Mouse (Mus musculus) kidney, embryonic 16.5 days (tissue): ENCODE results near the gene Fli1. TPM values are rescaled to one million over a fixed set of nuclear protein-coding genes. Genes with fewer than 3 reads are reported as not detected.

Source experiments
- ATAC-seq: fragments of 200-750 bp; cut with Nextera tagmentation; 2 replicates; pipeline ENCODE4 v1.8.0; 2017; ENCODE audit warnings: moderate TSS enrichment; ENCODE audit not compliant: low FRiP score, low TSS enrichment
- H3K27ac ChIP-seq: fragments of 300-500 bp; sonication (generic); 2 replicates; pipeline ENCODE4 v1.5.1; 2014; ENCODE audit warnings: low read length
- H3K27me3 ChIP-seq: fragments of 300-500 bp; sonication (generic); 2 replicates; pipeline ENCODE4 v1.6.1; 2014; ENCODE audit warnings: low read length, control low read depth, mixed read lengths; ENCODE audit not compliant: insufficient read depth
- H3K36me3 ChIP-seq: fragments of 300-500 bp; sonication (generic); 2 replicates; pipeline ENCODE4 v1.6.1; 2014; ENCODE audit warnings: low read length, control low read depth, mixed read lengths; ENCODE audit not compliant: insufficient read depth
- H3K4me1 ChIP-seq: fragments of 300-500 bp; sonication (generic); 2 replicates; pipeline ENCODE4 v1.6.1; 2014; ENCODE audit warnings: low read length, control low read depth, mixed read lengths; ENCODE audit not compliant: insufficient read depth
- H3K4me2 ChIP-seq: fragments of 300-500 bp; sonication (generic); replicated peaks from 2 replicates; pipeline ENCODE4 v1.6.1; 2014; ENCODE audit warnings: low read depth, low read length
- H3K4me3 ChIP-seq: fragments of 300-500 bp; sonication (generic); 2 replicates; pipeline ENCODE4 v1.5.1; 2014; ENCODE audit warnings: mild to moderate bottlenecking, low read length
- H3K9ac ChIP-seq: fragments of 300-500 bp; sonication (generic); replicated peaks from 2 replicates; pipeline ENCODE4 v1.6.1; 2014; ENCODE audit warnings: low read length
- H3K9me3 ChIP-seq: fragments of 300-500 bp; sonication (generic); 2 replicates; pipeline ENCODE4 v1.6.1; 2016; ENCODE audit warnings: low read length, control low read depth
- WGBS: fragments of 180-500 bp; shearing (Covaris S2); extraction: QIAGEN DNeasy Blood & Tissue Kit; methylation state at CpG from one replicate; pipeline ENCODE4 v1.1.7; 2014; 5-methylcytosine and 5-hydroxymethylcytosine counted together
- polyA plus RNA-seq: library from polyadenylated mRNA; unstranded; fragments of >200 nt; fragmentation: Nextera tagmentation; extraction: Ambion mirVana; gene quantifications from 2 replicates; pipeline ENCODE4 v1.2.1, GENCODE M21; 2015

The Fli1 gene
- polyA plus RNA-seq, 1 experiment from 2014 or later, result 30.3 TPM

DNA sequence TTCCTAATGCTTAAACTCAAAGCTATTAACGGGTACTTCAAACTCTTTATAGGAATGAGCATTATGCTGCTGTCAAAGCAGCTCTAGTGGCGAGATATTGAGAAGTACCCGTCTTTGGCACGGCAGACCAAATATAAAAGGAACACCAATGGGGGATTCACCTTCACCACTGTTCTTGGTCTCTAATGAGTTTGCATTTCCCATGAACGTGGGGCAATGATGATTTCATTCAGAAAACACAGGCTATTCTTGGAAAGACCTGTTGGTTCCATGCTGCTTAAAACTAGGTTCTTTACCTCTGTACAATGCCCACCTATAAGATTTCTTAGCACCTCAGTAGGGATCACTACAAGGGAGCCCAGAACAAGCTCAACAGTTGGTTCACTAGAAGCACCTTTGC lies 62.2 kb downstream of the Fli1 start:
- Histone ChIP-seq H3K4me2 (no peak overlapping the region), H3K36me3 (no peaks in the 10 kb centered on the region), H3K4me1 (peaks cover 14% of the 10 kb centered on the region; the same call in 1 of the 2 replicates), H3K9ac (no peak overlapping the region), H3K4me3 (no peak overlapping the region), H3K27me3 (no peaks in the 10 kb centered on the region), H3K27ac (no peak overlapping the region), H3K9me3 (no peaks in the 10 kb centered on the region)
- no peak for ATAC-seq
- 89% methylated on average over 5 of the region's 5 CpGs for WGBS

DNA sequence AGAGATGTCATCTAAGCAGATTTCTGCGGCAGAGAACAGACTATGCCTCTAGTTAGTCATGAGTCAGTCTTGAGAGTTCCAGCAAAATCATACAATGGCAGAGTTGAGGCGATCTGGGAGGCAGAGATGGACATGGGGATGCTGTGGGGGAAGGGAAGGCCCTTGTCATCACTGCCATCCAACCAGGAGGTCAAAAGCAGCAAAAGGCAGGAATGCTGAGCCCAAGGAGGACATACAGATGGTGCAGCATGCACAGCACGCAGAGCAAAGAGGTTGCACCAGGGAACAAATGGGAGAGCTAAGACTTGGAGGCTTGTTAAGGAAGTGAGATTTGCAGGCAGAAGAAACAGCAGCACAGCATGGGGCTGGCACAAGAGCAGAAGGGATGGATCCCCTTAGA lies 63.9 kb downstream of the Fli1 start:
- Histone ChIP-seq H3K9me3 (no peaks in the 10 kb centered on the region), H3K27ac (0 out of 2 replicates have a peak overlapping the region, but pooled peaks have one; percentile 30), H3K9ac (no peak overlapping the region), H3K4me1 (peaks cover 14% of the 10 kb centered on the region; the same call in 1 of the 2 replicates), H3K27me3 (no peaks in the 10 kb centered on the region), H3K4me2 (no peak overlapping the region), H3K36me3 (peaks cover 3% of the 10 kb centered on the region; the same call in 1 of the 2 replicates), H3K4me3 (no peak overlapping the region)
- ATAC-seq, result no peak
- 60% methylated on average over 3 of the region's 3 CpGs for WGBS

DNA sequence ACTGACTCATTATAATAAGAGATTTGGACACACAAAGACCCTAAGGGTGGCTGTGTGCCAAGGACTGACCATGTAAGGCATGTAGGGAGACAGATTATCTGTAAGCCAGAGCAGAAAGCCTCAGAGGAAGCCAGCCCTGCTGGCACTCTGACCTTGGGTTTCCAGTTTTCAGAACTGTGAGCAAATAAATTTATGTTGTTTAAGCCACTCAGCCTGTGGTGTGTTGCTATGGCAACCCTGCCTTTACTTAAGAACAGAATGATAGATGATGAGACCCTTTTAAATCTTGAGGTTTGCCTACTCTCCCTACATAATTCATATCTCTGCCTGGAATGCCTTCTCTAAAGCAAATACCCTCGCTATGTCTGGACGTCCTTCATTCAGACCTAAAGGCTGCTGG lies 64.6 kb downstream of the Fli1 start:
- Histone ChIP-seq H3K27ac (no peak overlapping the region), H3K4me2 (no peak overlapping the region), H3K4me1 (peaks cover 14% of the 10 kb centered on the region; the same call in 1 of the 2 replicates), H3K36me3 (peaks cover 3% of the 10 kb centered on the region; the same call in 1 of the 2 replicates), H3K4me3 (no peak overlapping the region), H3K9ac (no peak overlapping the region), H3K27me3 (no peaks in the 10 kb centered on the region), H3K9me3 (no peaks in the 10 kb centered on the region)
- 39% methylated on average over 2 of the region's 2 CpGs for WGBS
- ATAC-seq, result no peak

DNA sequence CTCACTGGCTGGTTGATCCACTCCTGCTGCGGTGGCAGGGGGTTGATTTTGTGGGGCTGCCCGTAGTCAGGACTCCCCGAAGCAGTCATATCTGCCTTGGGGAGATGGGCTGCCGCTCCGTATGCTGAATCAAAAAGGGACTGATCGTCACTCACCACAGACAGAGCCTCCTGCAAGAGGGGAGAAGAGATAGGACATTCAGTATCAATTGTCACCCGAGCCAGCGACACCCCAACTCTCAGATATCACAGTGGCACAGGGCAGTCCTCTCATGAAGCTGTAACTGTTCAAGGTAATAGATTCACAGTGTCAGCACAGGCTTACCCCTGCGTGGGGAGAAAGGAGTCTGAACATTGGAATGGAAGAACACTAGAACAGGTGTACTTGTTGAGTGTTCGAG lies 66.1 kb downstream of the Fli1 start:
- H3K9ac ChIP-seq, result no peak overlapping the region
- ATAC-seq, result no peak
- 84% methylated on average over 10 of the region's 10 CpGs for WGBS
- H3K27me3 ChIP-seq, result no peaks in the 10 kb centered on the region
- H3K4me1 ChIP-seq, result peaks cover 14% of the 10 kb centered on the region; the same call in 1 of the 2 replicates
- H3K27ac ChIP-seq, result no peak overlapping the region
- no peak overlapping the region for H3K4me2 ChIP-seq
- no peaks in the 10 kb centered on the region for H3K9me3 ChIP-seq
- H3K36me3 ChIP-seq, result peaks cover 3% of the 10 kb centered on the region; the same call in 1 of the 2 replicates
- no peak overlapping the region for H3K4me3 ChIP-seq

DNA sequence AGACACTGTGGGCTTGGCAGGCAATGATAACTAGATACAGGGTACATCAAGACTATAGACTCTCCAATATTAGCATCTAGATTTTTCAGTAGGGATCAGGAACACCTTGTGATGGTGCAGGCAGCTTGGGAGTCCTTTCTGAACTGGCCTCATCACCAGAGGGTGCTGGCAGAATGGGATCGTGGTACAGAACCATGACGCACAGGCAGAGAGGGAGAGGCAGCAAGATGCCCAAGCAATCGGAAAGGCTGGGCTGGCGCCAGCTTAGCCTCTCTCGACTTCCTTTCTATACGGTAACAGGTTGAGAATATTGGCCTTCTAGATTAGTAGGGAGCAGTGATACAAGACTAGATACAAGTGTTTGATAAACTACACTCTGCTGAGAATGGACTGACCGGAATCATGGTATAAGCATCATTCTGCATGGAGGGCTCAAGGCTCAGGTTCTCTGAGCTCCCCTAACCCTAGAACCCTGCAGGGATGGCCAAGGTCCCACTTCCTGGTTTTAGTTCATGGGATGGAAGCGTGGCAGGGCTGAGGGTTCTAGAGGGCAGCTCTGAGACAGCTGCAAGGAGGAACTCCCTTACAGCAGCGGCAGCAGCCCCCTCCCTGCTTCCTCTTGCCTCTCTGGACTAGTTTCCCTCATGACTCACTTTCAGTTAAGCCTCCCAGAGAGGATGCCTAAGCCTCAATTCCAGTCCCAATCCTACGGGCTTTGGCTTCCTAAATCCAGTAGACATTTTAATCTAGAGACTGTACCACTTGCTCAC lies 67.9 kb downstream of the Fli1 start:
- WGBS, result 82% methylated on average over 10 of the region's 10 CpGs

DNA sequence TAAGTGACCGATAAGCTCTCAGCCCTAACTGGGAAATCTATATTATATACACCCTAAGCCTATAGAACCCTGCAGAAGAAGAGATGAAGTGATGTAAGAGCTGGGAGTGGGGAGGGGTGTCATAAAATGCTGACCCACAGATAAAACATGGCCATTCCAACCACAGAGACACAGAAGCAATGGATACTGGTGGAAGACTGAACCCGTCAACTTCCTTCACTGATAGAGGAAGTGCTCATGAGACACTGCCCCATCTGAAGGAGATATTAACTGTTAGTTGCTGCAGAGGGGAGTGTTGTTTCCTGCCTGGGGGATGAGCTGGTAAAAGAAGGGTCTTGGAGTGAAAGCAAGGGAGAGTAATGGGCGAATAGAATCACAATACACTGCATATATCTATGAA lies 70.3 kb downstream of the Fli1 start:
- H3K36me3 ChIP-seq, result peaks cover 3% of the 10 kb centered on the region; the same call in 1 of the 2 replicates
- H3K4me3 ChIP-seq, result no peak overlapping the region
- 83% methylated on average over 3 of the region's 3 CpGs for WGBS

More for the DNA sequence above, 67.9 kb downstream of the Fli1 start:
- Histone ChIP-seq H3K27ac (no peak overlapping the region), H3K4me2 (no peak overlapping the region), H3K4me3 (no peak overlapping the region), H3K27me3 (no peaks in the 10 kb centered on the region), H3K36me3 (peaks cover 3% of the 10 kb centered on the region; the same call in 1 of the 2 replicates), H3K9me3 (no peaks in the 10 kb centered on the region), H3K9ac (no peak overlapping the region), H3K4me1 (peaks cover 14% of the 10 kb centered on the region; the same call in 1 of the 2 replicates)
- no peak for ATAC-seq

DNA sequence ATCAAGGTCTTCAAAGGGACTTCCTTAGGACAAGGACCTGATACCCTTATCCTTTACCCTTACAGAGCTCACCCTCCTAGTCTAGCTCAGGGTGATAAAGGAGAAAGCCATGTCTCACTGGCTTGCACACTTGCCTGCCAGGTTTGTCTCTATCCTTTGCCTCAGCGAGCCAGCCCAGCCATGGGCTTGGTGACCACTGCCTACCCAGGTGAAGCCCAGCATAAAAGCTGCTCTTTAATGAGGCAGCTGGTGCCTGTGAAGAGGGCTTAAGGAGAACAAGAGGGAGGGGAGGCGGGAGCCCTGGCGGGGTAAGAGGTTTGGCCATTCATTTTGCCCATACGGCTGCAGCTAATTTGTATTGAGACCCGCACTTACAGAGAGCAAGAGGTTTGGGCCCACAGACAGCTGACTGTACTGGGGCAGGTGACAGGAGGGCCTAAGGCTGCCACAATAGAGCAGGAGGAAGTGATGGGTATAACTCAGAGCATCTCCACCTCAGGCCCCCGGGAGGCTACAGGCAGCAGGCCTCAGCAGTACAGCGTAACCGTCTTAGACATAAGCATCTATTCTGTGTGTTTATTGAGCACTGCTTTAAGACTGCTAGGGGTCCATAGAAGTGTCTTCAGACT lies 73.4 kb downstream of the Fli1 start:
- Histone ChIP-seq H3K4me3 (no peak overlapping the region), H3K27me3 (no peaks in the 10 kb centered on the region), H3K9me3 (no peaks in the 10 kb centered on the region), H3K36me3 (no peaks in the 10 kb centered on the region), H3K27ac (no peak overlapping the region), H3K9ac (no peak overlapping the region), H3K4me2 (no peak overlapping the region), H3K4me1 (peaks cover 14% of the 10 kb centered on the region)
- ATAC-seq, result no peak
- WGBS, result 85% methylated on average over 8 of the region's 8 CpGs

More for the DNA sequence above, 70.3 kb downstream of the Fli1 start:
- H3K27ac ChIP-seq, result no peak overlapping the region
- 0 out of 2 replicates have a peak, but pooled peaks cover 5% of the 10 kb centered on the region for H3K4me1 ChIP-seq
- no peaks in the 10 kb centered on the region for H3K27me3 ChIP-seq
- H3K9ac ChIP-seq, result no peak overlapping the region
- no peak overlapping the region for H3K4me2 ChIP-seq
- no peak for ATAC-seq
- H3K9me3 ChIP-seq, result no peaks in the 10 kb centered on the region

DNA sequence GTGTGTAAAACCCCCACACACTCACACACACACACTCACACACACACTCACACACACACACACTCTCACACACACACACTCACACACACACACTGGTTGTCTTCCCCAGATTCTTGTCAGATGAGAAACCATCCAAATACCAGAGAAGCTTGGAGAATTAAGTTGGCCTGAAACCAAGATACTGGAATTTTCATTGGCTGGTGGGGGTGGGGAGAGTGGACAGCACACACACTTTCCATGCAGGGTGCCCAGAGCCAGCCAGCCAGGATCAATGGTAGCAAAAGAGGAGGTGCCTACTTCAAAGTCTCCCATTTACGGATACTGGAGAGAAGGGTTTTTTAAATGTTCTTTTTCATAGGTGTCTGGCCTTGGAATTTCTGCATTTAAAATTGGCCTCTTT lies 74.3 kb downstream of the Fli1 start:
- WGBS, result 69% methylated on average over 1 of the region's 1 CpGs
- ATAC-seq, result no peak
- H3K4me2 ChIP-seq, result no peak overlapping the region

DNA sequence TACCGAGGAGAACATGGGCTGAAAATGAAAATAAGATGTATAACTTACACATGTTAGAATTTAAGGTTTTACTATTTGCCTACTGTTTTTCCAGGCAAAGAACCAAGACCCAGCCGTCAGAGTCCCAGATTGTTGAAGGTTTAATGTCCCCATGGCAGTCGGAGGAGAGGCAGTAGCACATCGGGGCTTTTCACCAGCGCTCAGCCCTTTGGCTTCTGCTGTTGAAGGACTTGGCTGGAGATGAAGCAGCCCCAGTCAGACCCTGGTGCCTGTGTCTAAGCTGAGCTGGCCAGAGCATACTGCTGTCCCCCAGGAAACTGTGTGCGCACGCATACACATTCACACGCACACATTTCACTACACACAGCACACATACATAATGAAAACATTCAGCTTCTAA lies 75.2 kb downstream of the Fli1 start:
- 0 out of 2 replicates have a peak, but pooled peaks have one; percentile 33 for ATAC-seq
- H3K36me3 ChIP-seq, result no peaks in the 10 kb centered on the region
- WGBS, result 58% methylated on average over 8 of the region's 8 CpGs
- no peaks in the 10 kb centered on the region for H3K9me3 ChIP-seq
- H3K4me2 ChIP-seq, result no peak overlapping the region
- H3K4me1 ChIP-seq, result peaks cover 14% of the 10 kb centered on the region
- H3K27me3 ChIP-seq, result no peaks in the 10 kb centered on the region
- no peak overlapping the region for H3K27ac ChIP-seq
- H3K4me3 ChIP-seq, result no peak overlapping the region
- no peak overlapping the region for H3K9ac ChIP-seq

More for the DNA sequence above, 74.3 kb downstream of the Fli1 start:
- Histone ChIP-seq H3K27ac (no peak overlapping the region), H3K27me3 (no peaks in the 10 kb centered on the region), H3K36me3 (no peaks in the 10 kb centered on the region), H3K4me3 (no peak overlapping the region), H3K9ac (no peak overlapping the region), H3K4me1 (peaks cover 14% of the 10 kb centered on the region), H3K9me3 (no peaks in the 10 kb centered on the region)

DNA sequence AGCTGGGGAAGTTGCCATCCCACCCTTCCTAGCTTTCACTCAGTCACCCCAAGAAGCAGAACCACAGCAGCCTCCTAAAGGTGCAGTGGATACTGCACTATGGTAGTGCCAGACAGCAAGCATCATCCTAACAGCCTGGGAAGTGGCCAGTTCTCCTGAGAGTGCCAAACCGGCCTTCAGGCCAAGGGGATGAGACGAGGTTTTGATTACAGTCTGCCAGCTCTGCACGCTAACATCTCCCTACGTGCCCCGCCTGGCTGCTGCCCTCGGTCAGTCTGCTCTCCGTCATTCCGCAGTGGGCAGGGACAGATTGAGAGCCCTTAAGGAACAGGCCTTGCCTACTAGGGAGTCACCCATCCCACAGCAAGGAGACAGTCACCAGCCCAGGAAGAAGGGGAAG lies 75.8 kb downstream of the Fli1 start:
- ATAC-seq, result no peak

More for the DNA sequence above, 75.8 kb downstream of the Fli1 start:
- Histone ChIP-seq H3K4me2 (no peak overlapping the region), H3K4me3 (no peak overlapping the region), H3K9ac (no peak overlapping the region), H3K9me3 (no peaks in the 10 kb centered on the region), H3K4me1 (peaks cover 14% of the 10 kb centered on the region), H3K27me3 (no peaks in the 10 kb centered on the region), H3K36me3 (no peaks in the 10 kb centered on the region), H3K27ac (peak overlapping the region; percentile 67; the same call in 1 of the 2 replicates)
- 33% methylated on average over 8 of the region's 8 CpGs for WGBS
